Mouse (Mus musculus): ENCODE measurements around the gene Hinfp.
A peak's percentile ranks its signal among the peaks of the same experiment; 100 is the strongest.
"Not testable (repeated sequence)": the region's sequence is repeated elsewhere in the genome, so short reads cannot be mapped to it uniquely, and the experiment has no call there.

Hinfp gene

DNA sequence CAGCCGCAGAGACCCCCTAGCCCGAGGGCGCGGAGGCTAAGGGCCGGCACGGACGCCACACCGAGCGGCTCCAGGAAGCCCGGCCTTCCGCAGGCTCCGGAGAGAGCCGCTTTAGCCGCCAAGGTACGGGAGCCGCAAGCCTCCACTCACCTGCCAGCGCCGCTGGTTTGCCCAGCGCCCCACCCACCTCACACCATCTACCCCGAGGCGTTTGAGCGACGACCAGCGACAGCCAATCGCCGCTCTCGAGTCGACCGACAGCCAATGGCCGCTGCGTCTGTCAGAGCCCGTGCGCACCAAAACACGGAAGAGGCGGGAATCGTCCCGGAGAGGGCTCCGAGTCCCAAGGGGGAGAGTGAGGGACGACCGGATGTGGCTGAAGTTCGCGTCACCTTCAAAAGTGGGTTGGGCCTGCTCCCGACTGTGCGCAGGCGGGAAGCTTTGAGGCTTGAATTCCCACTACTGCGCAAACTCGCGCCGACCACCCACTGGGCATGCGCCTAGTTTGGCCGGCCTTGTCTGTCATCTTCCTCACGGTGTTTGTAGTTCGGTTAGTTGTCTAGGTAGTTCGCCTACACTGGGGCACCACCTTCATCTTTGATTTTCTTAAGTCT, at the start of gene Hinfp:
Gene Hinfp, minus strand, starts transcription at position 206 of the 614 bp plus-strand sequence.
- peak; percentile 99 for DNase-seq (ENCODE audit: inconsistent ontology term)

DNA sequence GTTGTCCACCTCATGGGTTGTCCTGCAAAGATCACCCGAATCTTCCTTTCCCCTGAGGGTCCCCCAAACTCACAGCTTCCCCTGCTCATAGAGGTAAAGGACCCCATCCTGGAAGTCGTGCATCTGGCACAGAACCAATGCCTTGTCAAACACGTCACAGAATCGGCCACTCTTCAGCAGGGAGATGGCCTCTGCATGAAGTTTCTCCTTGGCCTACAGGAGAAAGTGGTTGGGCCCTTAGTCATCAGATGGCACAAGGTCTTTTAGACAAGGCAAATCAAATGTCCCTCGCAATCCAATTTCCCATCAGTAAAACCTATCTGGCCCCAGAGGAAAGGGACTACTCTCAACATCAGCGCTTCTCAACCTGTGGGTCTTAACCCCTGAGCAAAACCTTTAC, 47.7 kb upstream of the Hinfp start:
- no peak for DNase-seq (ENCODE audit: inconsistent ontology term)

DNA sequence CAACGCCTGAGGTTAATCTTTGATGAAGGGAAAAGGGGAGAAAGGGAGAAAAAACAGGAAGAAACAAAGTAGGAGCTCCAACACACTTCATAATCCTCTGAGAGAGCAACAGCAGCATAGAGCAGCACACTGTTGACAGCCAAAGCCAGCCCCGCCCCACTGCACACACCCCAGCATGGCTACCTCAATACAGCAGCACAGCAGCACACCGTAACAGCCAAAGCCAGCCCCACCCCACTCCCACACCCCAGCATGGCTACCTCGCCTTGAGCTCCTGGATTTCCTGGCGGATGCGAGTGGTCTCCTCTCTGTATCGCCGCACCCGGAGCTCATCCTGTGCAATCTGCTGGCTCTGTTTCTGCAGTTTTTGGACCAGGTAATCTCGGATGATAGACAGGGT, 46.9 kb upstream of the Hinfp start:
- DNase-seq (ENCODE audit: inconsistent ontology term): no peak

DNA sequence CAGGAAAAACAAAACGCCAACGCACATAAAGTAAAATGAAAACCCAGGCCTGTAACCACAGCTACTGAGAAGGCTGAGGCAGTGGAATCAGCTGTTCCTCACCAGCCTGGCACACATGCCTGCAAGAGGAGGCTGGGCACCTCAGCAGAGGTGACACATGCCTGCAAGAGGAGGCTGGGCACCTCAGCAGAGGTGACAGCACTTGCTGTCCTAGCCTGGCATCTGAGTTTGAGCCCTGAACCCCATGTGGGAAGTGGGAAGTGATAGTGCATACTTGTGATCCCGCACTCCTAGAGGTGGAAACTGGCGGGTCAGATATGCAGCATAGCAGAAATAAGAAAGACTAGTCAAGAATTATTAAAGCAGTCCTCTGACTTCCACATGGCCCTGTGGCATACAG, 45.9 kb upstream of the Hinfp start:
- no peak for DNase-seq (ENCODE audit: inconsistent ontology term)

DNA sequence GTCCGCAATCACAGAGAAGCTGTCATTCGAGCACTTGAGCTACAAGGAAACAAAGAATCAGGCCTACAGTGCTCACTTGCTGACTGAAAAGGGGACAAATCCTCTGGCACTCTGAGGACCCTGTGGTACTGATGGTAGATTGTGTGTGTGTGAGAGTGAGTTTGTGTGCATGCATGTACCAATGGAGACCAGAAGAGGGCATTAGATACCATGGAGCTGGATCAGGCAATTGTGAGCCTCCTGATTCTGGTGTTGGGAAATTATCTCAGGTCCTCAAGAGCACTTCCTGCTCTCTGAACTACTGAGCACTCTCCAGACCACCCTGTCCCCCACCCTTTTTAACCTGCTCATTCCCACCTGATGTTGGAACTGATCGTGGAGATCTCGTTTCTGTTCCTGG, 43.1 kb upstream of the Hinfp start:
- no peak for DNase-seq (ENCODE audit: inconsistent ontology term)

DNA sequence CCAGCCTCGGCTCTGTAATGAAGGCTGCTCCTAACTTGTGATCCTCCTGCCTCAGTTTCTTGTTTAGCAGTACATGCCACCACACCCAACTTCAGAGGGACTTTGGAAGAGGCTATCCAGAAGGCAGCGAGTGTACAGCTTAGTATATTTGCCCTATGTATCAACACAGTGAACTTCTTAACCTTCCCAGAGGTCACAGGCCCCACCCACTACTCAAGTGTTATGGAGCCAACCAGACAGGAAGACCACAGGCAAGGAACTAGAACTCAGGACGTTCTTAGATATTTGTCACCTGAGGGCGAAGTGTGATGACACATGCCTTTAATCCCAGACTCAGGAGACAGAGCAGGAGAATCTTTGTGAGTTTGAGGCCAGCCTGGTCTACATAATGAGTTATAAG, 42.1 kb upstream of the Hinfp start:
- no peak for DNase-seq (ENCODE audit: inconsistent ontology term)

DNA sequence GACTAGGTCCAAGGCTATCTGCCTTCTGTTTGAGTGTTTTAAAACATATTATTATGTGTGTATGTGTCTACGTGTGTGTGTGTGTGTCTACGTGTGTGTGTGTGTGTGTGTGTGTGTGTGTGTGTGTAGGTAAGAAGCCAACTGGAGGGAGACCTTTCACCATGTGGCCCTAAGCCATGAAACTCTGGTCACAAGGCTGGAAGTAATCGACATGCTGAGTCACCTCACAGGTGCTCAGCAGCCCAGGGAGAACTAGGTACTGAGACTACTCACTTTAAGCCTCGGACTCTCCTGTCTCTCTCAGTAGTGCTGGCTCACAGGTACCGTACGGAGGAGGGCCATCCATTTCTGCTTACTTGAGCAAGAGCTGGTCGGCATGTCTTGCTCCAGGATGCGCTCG, 41.7 kb upstream of the Hinfp start:
- DNase-seq (ENCODE audit: inconsistent ontology term): no peak

DNA sequence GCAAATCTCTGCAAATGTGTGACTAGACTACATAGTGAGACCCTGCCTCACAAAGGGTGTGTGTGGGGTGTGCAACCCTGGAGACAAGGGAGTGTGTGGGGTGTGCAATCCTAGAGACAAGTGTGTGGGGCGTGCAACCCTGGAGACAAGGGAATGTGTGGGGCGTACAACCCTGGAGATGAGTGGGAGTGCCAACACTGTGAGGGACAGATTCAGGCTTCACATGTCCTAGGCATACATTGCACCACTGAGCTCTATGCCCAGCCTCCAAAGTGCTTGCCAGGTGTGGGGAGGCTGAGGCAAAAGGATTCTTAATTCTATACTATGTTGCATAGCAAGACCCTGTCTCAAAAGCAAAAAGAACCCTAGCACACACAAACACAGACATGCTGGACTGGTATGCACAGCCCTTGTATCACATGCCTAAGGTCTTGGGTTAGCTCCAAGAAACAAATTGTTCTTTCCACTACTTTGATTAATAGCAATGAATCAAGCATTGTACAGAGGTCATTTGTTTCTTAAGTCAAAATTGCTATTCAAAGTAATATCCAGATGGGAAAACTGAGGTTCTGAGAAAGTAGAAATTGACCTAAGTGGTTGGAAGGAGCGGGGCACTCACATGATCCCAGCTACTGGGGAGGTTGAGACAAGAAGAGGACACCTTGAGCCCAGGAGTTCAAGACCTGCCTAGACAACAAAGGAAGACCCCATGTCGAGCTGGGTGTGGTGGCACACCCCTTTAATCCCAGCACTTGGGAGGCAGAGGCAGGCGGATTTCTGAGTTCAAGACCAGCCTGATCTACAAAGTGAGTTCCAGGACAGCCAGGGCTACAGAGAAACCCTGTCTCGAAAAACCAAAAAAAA, 40.3 kb upstream of the Hinfp start:
- DNase-seq (ENCODE audit: inconsistent ontology term): no peak

DNA sequence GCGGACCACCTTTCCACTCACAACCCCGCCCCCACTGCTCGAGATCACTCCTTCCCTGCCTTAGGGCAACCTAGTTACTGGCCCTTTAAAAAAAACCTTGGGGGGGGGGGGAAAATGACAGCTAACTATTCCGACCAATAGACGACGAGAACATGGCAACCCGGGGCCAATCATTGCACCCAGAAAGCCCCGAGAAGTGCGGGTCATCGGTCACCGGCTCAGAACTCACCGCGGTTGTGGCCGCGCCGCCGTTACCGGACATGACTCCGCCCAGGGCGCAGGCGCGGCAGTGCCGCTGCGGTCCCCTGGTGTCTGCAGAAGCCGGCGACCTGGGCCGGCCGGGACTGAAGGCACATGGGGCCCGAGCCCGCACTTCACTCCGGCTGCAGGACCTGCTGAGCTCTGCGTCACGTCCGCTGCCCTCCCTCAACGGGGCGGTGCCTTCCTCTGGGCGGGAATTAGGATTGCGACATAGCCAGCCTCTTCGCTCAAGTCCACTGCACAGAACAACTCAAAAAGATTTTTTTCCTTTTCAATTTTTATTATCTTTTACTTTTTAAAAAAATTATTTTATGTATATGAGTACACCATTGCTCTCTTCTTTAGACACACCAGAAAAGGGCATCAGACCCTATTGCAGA, 38.4 kb upstream of the Hinfp start, which contains the start of gene Hmbs:
Gene Hmbs, minus strand, starts transcription at position 448 of the 641 bp plus-strand sequence.
- peak; percentile 96 for DNase-seq (ENCODE audit: inconsistent ontology term)

DNA sequence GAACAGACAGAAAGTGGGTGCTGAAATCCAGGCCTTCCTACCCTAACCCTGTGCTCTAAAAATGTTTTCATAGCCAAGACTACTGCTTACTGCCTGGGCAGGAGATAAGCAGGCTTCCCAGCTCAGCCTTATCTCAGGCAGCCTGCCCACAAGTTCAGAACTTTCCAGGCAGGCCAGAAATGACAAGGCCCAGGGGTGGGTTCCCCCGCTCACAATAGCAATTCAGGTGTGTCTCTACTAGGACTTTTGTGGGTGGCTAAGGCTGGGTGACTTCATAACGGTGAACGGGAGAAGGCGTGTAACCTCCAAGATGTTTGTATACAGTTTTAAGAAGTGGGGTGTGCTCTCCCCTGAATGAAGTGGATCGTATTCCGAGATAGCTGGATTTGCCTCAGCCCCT, 37.8 kb upstream of the Hinfp start:
- DNase-seq (ENCODE audit: inconsistent ontology term): no peak

DNA sequence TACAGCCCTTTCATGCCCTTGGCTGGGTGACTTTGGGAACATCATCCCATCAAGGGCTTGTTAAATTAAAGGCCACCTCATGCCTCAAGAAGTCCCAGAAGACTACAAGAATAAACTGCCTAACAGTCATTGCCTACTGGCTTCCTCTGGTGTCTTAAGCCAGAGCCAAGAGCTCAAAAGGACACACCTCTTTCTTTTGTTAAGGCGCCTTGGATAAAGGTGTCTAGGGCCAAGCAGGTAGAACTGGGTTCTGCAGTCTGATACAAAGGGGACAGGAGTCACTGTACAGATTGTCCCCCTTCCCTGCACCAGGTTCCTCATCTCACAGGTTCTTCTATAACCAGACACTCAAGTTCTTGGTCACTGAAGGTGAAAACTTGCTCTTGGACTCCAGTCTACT, 37.1 kb upstream of the Hinfp start:
- DNase-seq (ENCODE audit: inconsistent ontology term): no peak

DNA sequence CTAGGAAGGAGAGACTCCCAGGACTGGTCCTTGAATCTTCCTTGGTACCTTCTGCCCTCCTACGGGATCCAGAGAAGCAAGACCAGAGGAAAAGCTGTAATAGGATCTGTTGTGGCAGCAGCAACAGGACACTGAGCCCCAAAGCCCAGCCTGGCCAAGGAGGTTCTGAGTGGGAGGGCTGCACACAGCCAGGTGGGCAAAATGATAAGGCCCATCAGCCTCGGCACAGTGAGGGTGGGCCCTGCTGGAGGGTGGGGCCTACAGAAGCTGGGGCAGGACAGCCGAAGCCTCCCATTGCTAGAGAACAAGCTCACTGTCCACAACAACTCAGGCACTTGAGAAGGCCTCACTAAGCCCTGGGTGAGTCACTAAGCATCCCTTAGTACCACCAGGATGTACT, 36.7 kb upstream of the Hinfp start:
- no peak for DNase-seq (ENCODE audit: inconsistent ontology term)

DNA sequence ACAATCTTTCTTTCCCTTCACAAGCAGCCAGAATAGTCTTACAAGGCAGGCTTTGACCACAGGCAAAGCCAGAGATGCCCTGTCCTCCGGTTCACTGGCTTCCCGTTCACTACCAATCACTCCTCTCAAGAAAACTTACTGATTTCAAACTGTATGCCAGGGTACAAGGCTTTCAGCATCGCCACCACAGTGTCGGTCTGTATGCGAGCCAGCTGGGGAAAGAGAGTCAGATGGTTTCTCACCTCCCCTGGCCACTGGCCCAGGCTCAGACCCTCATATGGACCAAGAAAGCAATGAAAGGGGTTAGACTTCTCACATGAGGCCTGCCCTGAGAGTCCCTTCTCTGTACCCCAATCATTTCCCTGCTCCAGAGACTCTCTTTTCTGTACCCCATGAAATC, 36.0 kb upstream of the Hinfp start:
- DNase-seq (ENCODE audit: inconsistent ontology term): no peak

DNA sequence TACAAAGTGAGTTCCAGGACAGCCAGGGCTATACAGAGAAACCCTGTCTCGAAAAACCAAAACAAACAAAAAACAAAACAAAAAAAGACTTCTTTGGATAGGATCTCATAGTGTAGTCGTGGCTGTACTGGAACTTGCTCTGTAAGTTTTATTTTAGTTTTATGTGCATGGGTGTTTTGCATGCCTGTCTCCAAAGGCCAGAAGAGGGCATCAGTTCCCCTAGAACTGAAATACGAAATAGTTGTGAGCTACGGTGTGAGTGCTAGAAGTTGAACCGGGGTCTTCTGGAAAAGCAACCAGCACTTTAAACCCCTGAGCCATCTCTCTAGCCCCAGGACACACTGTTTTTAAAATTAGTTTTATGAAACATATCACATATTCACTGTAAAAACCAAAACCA, 33.1 kb upstream of the Hinfp start:
- no peak for DNase-seq (ENCODE audit: inconsistent ontology term)

DNA sequence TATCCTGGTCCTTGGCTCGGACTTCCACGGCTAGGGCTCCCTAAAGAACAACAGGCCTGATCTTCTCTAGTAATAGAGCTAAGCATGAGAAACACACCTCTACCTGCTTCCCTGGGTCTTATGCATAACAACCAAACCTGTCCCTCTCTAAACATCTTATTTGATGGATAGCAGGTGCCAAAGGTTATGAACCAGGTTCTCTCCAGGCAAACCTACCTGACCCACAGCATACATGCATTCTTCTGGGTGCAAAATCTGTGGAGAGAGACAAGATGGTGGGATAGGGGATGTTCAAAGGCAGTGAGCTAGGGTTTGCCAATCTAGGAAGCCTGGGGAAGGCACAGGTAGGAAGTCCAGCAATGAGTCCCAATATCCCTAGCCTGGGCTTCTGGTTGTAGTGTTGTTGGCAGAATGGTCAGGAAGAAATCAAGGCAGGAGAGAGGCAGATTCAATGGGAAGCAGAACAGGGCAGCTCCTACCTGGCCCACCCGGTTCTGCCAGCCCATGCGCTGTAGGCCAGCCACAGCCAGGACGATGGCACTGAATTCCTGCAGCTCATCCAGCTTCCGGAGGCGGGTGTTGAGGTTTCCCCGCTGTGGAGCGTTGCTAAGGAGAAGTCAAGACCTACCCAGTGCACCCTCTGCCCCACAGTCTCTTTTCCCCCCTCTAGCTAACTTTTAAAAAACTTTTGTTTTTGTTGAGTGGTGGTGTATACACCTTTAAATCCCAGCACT, 32.1 kb upstream of the Hinfp start:
- peak; percentile 28 for DNase-seq (ENCODE audit: inconsistent ontology term)

DNA sequence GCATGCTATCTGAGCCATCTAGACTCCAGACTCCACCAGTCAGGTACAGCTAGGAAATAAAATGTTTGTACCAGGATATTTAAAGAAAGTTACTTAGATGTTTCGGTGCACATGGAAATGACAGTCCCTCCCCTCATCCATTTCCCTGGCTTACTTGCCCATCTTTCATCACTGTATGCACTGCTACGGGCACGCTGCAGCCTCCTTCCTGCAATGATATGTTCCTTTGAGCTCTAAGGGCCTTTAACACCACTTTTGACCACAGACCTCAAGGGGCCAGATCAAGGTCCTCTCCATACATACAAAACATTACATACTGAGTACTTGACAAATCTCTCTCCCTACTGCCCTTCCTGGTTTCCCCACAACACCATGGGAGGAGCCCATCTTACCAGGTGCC, 31.5 kb upstream of the Hinfp start:
- no peak for DNase-seq (ENCODE audit: inconsistent ontology term)

DNA sequence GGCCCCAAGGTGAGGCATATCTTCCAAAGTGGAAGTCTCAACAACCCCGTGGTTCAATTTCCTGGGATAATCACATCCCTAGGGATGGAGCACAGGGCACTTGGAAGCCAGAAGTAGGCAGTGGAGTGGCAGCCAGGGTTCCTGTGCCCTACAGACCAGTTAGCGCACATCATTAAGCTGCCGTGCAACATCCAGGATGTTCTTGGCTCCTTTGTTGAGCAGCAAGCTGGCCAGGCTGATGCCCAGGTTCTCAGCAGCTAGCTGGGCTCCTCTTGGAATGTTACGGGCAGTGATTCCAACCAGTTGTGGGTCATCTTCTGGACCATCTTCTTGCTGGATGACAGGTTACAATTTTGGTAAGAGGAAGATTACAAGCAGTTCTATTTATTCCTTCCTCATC, 31.0 kb upstream of the Hinfp start:
- DNase-seq (ENCODE audit: inconsistent ontology term): not testable (repeated sequence)

DNA sequence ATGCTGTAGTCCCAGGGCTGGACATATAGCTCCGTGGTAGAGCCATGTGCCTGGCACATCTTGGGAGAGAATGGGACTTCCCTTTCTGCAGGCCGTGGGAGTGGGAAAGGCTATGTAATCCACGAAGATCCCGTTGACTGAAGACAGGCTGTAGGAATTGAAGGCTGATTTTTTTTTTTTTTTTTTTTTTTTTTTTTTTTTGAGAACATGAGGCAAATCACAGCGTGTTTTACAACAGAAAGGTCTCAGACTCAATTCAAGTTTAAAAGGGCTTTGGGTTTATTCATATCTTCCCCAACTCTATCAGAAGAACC, 30.6 kb upstream of the Hinfp start:
- no peak for DNase-seq (ENCODE audit: inconsistent ontology term)

DNA sequence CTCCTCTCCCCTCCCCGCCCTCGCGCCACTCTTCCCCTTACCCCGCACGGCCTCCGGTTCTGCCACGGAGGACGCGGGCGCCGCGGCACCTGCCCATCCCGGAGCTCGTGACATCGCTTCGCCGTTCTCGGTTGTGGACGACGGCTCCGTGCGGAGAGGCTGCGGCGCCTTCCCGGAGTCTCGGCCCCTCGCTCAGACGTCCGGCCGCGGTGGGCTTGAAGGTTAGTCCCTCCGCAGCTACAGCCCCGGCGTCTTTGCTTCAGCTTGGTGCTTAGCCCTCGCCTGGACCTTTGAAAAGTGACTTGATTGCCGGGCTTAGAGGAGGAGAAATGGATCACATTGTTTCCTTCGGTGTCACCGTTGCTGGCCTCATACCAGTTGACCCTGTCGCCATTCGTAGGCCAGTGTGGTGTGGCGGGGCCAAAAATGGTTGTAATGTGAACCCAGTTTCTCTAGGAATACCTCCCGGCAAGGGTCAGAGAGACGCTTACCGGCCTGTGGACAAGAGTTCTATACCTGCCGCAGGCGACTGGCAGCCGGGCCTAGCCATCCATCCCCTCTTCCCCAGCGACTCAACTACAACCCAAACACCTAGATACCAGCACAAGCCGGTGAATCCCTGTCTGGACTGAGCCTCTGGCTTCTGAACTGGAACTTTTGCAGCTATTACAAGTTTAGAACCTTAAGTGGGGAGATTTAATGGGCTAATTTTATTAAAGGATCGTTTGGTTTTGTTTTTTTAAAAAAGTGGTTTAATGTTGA, 30.0 kb upstream of the Hinfp start:
- DNase-seq (ENCODE audit: inconsistent ontology term): peak; percentile 57

DNA sequence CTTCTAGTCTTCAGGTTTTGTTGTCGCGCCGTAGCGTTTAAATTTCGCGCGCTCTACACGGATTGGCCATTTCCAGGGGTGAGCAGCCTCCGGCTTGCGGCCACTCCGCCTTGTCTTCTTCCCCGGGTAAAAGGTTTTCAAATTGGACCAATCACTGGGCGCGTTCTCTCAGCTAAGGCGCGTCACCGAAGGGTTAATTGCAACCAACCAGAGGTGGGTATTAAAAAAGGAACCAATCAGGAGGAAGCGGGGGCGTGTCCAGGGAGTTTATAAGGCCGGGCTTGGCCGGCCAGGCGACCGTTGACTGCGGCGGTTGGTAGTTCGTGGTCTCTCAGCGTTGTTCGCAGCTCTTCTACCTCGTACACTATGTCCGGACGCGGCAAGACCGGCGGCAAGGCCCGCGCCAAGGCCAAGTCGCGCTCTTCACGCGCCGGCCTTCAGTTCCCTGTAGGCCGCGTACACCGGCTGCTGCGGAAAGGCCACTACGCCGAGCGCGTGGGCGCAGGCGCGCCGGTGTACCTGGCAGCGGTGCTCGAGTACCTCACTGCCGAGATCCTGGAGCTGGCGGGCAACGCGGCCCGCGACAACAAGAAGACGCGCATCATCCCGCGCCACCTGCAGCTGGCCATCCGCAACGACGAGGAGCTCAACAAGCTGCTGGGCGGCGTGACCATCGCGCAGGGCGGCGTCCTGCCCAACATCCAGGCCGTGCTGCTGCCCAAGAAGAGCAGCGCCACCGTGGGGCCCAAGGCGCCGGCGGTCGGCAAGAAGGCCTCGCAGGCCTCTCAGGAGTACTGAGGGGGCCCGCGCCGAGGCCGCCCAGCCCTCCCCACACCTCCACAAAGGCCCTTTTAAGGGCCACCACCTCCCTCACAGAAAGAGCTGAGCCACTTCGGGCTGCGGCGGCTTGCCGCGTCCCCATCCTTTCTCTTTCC, 29.2 kb upstream of the Hinfp start, which contains the start of gene H2afx:
Gene H2afx, plus strand, starts transcription at position 299 of the 935 bp plus-strand sequence.
- DNase-seq (ENCODE audit: inconsistent ontology term): peak; percentile 99

Measured in Muller cell, postnatal 12 days (primary cell).